Mouse (Mus musculus) MEL (cell line): ENCODE measurements at regions not wholly inside any gene's neighbourhood (a gene's known extent, or its start where the extent isn't known, plus 50 kb on each side); places are given as distances from the start of the nearest gene placed in this dataset.

Source experiments
- DNase-seq: peaks from one replicate; pipeline ENCODE4 v3.0.0; 2011; ENCODE audit warnings: low read depth, low spot score
- H3K27ac ChIP-seq: 2 replicates; pipeline ENCODE4 v1.5.1; 2012; ENCODE audit warnings: low read depth, mild to moderate bottlenecking, control low read depth, low read length, moderate library complexity; ENCODE audit not compliant: control insufficient read depth
- H3K27me3 ChIP-seq, 2 experiments: fragments of 150-350 bp in 1 of 2; sonication (generic) in 1 of 2; 2 replicates each; pipeline ENCODE4 v1.6.1; 2012; ENCODE audit warnings: low read length in 2 of 2, mild to moderate bottlenecking in 2 of 2, improper control_type of control experiment in 1 of 2, moderate library complexity in 1 of 2; ENCODE audit not compliant: insufficient read depth in 2 of 2, control insufficient read depth in 1 of 2
- H3K36me3 ChIP-seq, 2 experiments: 2 replicates each; pipeline ENCODE4 v1.6.1; 2012 to 2014; ENCODE audit warnings: low read length in 2 of 2, improper control_type of control experiment in 1 of 2, inconsistent platforms in 1 of 2, mild to moderate bottlenecking in 1 of 2; ENCODE audit not compliant: insufficient read depth in 2 of 2, control insufficient read depth in 1 of 2
- H3K4me1 ChIP-seq, 2 experiments: fragments of 150-350 bp in 1 of 2; sonication (generic) in 1 of 2; 2 replicates each; pipeline ENCODE4 v1.6.1; 2012; ENCODE audit warnings: low read length in 2 of 2, improper control_type of control experiment in 1 of 2, mild to moderate bottlenecking in 1 of 2; ENCODE audit not compliant: insufficient read depth in 2 of 2, control insufficient read depth in 1 of 2
- H3K4me3 ChIP-seq, 2 experiments: fragments of 150-350 bp in 1 of 2; sonication (generic) in 1 of 2; 2 replicates each; pipeline ENCODE4 v1.5.1; 2012; ENCODE audit warnings: low read depth in 2 of 2, low read length in 2 of 2, mild to moderate bottlenecking in 2 of 2, moderate library complexity in 2 of 2, control low read depth in 1 of 2, improper control_type of control experiment in 1 of 2; ENCODE audit not compliant: control insufficient read depth in 1 of 2, insufficient read depth in 1 of 2
- H3K79me2 ChIP-seq: 2 replicates; pipeline ENCODE4 v1.6.1; 2012; ENCODE audit warnings: mild to moderate bottlenecking, low read length, moderate library complexity; ENCODE audit not compliant: control insufficient read depth, poor library complexity, insufficient read depth
- H3K9ac ChIP-seq: 2 replicates; pipeline ENCODE4 v1.6.1; 2012; ENCODE audit warnings: low read depth, mild to moderate bottlenecking, control low read depth, low read length, moderate library complexity; ENCODE audit not compliant: control insufficient read depth, poor library complexity, severe bottlenecking
- H3K9me3 ChIP-seq: fragments of 150-350 bp; sonication (generic); replicated peaks from 2 replicates; pipeline ENCODE4 v1.6.1; 2012; ENCODE audit warnings: mild to moderate bottlenecking, low read length, improper control_type of control experiment, moderate library complexity; ENCODE audit not compliant: insufficient read depth
- BHLHE40 ChIP-seq: IDR thresholded peaks from 2 replicates; pipeline ENCODE4 v1.6.1; 2012; ENCODE audit warnings: low read depth, mild to moderate bottlenecking, inconsistent platforms, low read length, improper control_type of control experiment, borderline replicate concordance
- CHD1 ChIP-seq: IDR thresholded peaks from 2 replicates; pipeline ENCODE4 v1.6.1; 2012; ENCODE audit warnings: low read depth, mild to moderate bottlenecking, inconsistent platforms, low read length, improper control_type of control experiment
- CHD2 ChIP-seq: IDR thresholded peaks from 2 replicates; pipeline ENCODE4 v1.6.1; 2011; ENCODE audit warnings: low read length, improper control_type of control experiment
- CTCF ChIP-seq, 3 experiments: IDR thresholded peaks in 2 of 3; conservative IDR thresholded peaks in 1 of 3; 2 replicates each; pipeline ENCODE4 v1.5.1; 2011 to 2012; ENCODE audit warnings: low read length in 3 of 3, low read depth in 2 of 3, mild to moderate bottlenecking in 2 of 3, improper control_type of control experiment in 1 of 3, inconsistent platforms in 1 of 3, mixed read lengths in 1 of 3, moderate library complexity in 1 of 3; ENCODE audit not compliant: control insufficient read depth in 1 of 3, insufficient read depth in 1 of 3, poor library complexity in 1 of 3, severe bottlenecking in 1 of 3
- E2F4 ChIP-seq: IDR thresholded peaks from 2 replicates; pipeline ENCODE4 v1.6.1; 2011; ENCODE audit warnings: low read depth, low read length, improper control_type of control experiment, borderline replicate concordance
- ELF1 ChIP-seq: IDR thresholded peaks from 2 replicates; pipeline ENCODE4 v1.6.1; 2014; ENCODE audit warnings: low read depth, mild to moderate bottlenecking, inconsistent platforms, low read length, improper control_type of control experiment, moderate library complexity
- EP300 ChIP-seq, 2 experiments: IDR thresholded peaks; 2 replicates each; pipeline ENCODE4 v1.6.1; 2011; ENCODE audit warnings: improper control_type of control experiment in 2 of 2, low read length in 2 of 2, low read depth in 1 of 2, mild to moderate bottlenecking in 1 of 2
- ETS1 ChIP-seq: IDR thresholded peaks from 2 replicates; pipeline ENCODE4 v1.6.1; 2012; ENCODE audit warnings: low read depth, mild to moderate bottlenecking, inconsistent platforms, low read length, improper control_type of control experiment, moderate library complexity
- GATA1 ChIP-seq: IDR thresholded peaks from 2 replicates; pipeline ENCODE4 v1.6.1; 2011; ENCODE audit warnings: low read depth, low read length, improper control_type of control experiment
- JUND ChIP-seq: IDR thresholded peaks from 2 replicates; pipeline ENCODE4 v1.6.1; 2011; ENCODE audit warnings: low read depth, mild to moderate bottlenecking, improper control_type of control experiment, low read length
- KAT2A ChIP-seq: conservative IDR thresholded peaks from 2 replicates; pipeline ENCODE4 v1.6.1; 2012; ENCODE audit warnings: low read depth, low read length, improper control_type of control experiment, inconsistent platforms
- MAX ChIP-seq: IDR thresholded peaks from 2 replicates; pipeline ENCODE4 v1.6.1; 2011; ENCODE audit warnings: low read length, improper control_type of control experiment
- MAZ ChIP-seq: IDR thresholded peaks from 2 replicates; pipeline ENCODE4 v1.6.1; 2012; ENCODE audit warnings: low read depth, mild to moderate bottlenecking, inconsistent platforms, low read length, improper control_type of control experiment
- MXI1 ChIP-seq: IDR thresholded peaks from 2 replicates; pipeline ENCODE4 v1.6.1; 2011; ENCODE audit warnings: mild to moderate bottlenecking, low read depth, low read length, improper control_type of control experiment
- MYB ChIP-seq: IDR thresholded peaks from 2 replicates; pipeline ENCODE4 v1.6.1; 2011; ENCODE audit warnings: mild to moderate bottlenecking, low read depth, low read length, improper control_type of control experiment
- MYC ChIP-seq: IDR thresholded peaks from 2 replicates; pipeline ENCODE4 v1.6.1; 2011; ENCODE audit warnings: low read depth, mild to moderate bottlenecking, low read length, improper control_type of control experiment, moderate library complexity
- POLR2AphosphoS5 ChIP-seq: IDR thresholded peaks from 2 replicates; pipeline ENCODE4 v1.6.1; 2012; ENCODE audit warnings: low read depth, borderline replicate concordance, mild to moderate bottlenecking, inconsistent platforms, low read length, moderate library complexity, mixed read lengths
- RAD21 ChIP-seq: IDR thresholded peaks from 2 replicates; pipeline ENCODE4 v1.6.1; 2011; ENCODE audit warnings: mild to moderate bottlenecking, low read depth, low read length, improper control_type of control experiment
- RCOR1 ChIP-seq: IDR thresholded peaks from 2 replicates; pipeline ENCODE4 v1.6.1; 2012; ENCODE audit warnings: low read depth, mild to moderate bottlenecking, inconsistent platforms, low read length, improper control_type of control experiment
- SIN3A ChIP-seq: IDR thresholded peaks from 2 replicates; pipeline ENCODE4 v1.6.1; 2012; ENCODE audit warnings: low read length, improper control_type of control experiment, inconsistent platforms
- SMC3 ChIP-seq: IDR thresholded peaks from 2 replicates; pipeline ENCODE4 v1.6.1; 2011; ENCODE audit warnings: low read depth, low read length, improper control_type of control experiment
- TAL1 ChIP-seq: IDR thresholded peaks from 2 replicates; pipeline ENCODE4 v1.6.1; 2012; ENCODE audit warnings: mild to moderate bottlenecking, inconsistent platforms, low read length, moderate library complexity, mixed read lengths
- TBP ChIP-seq: IDR thresholded peaks from 2 replicates; pipeline ENCODE4 v1.8.0; 2011; ENCODE audit warnings: low read depth, low read length, improper control_type of control experiment
- TCF12 ChIP-seq: IDR thresholded peaks from 2 replicates; pipeline ENCODE4 v1.6.1; 2014; ENCODE audit warnings: low read depth, mild to moderate bottlenecking, inconsistent platforms, low read length, improper control_type of control experiment, moderate library complexity
- USF1 ChIP-seq: IDR thresholded peaks from 2 replicates; pipeline ENCODE4 v1.6.1; 2014; ENCODE audit warnings: low read depth, mild to moderate bottlenecking, inconsistent platforms, low read length, improper control_type of control experiment, moderate library complexity
- USF2 ChIP-seq, 2 experiments: IDR thresholded peaks; 2 replicates each; pipeline ENCODE4 v1.6.1; 2011 to 2012; ENCODE audit warnings: improper control_type of control experiment in 2 of 2, low read length in 2 of 2, borderline replicate concordance in 1 of 2, inconsistent platforms in 1 of 2, low read depth in 1 of 2, mild to moderate bottlenecking in 1 of 2; ENCODE audit not compliant: insufficient read depth in 1 of 2
- ZC3H11A ChIP-seq: IDR thresholded peaks from 2 replicates; pipeline ENCODE4 v1.6.1; 2012; ENCODE audit warnings: low read depth, mild to moderate bottlenecking, inconsistent platforms, low read length, improper control_type of control experiment
- ZMIZ1 ChIP-seq: IDR thresholded peaks from 2 replicates; pipeline ENCODE4 v1.6.1; 2012; ENCODE audit warnings: low read depth, mild to moderate bottlenecking, inconsistent platforms, low read length, improper control_type of control experiment, moderate library complexity
- ZNF384 ChIP-seq: IDR thresholded peaks from 2 replicates; pipeline ENCODE4 v1.6.1; 2012; ENCODE audit warnings: low read depth, mild to moderate bottlenecking, inconsistent platforms, low read length, improper control_type of control experiment

DNA sequence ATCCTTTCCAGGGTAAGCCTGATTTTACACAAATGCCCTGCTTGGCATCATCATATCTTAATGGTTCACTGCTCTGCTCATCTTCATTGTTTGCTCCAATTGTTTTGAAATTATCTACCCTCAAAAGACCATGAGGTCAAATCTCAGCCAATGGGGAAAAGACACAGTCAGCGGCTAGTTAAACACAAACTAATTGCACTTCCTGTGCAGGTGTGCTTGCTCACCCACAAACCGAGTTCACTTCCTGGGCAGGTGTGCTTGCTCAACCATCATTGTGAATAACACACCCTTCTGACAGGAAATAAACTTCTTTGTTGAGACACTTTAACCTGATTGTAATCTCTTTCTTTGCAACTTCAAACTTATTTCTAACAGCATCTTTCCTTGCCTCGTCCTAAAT lies 75.8 kb upstream of the Ngly1 start:
- DNase-seq, result no peak
- Histone ChIP-seq H3K27me3 (no peaks in the 10 kb centered on the region), H3K36me3 (no peaks in the 10 kb centered on the region), H3K4me3 (no peak overlapping the region), H3K4me1 (no peaks in the 10 kb centered on the region), H3K79me2 (no peaks in the 10 kb centered on the region), H3K9ac (no peak overlapping the region), H3K27ac (no peak overlapping the region), H3K9me3 (no peaks in the 10 kb centered on the region)
- TF ChIP-seq SMC3 (no peak), MAZ (no peak), USF1 (no peak), USF2 (IDR thresholded peaks at IDR 0.05; ENCODE audit: borderline replicate concordance in 1 of 2, insufficient read depth in 1 of 2, low read depth in 1 of 2, low read length in 2 of 2) (no peak), TCF12 (no peak), EP300 (IDR thresholded peaks at IDR 0.05; ENCODE audit: low read depth in 1 of 2, low read length in 2 of 2) (no peak), CHD2 (no peak), TAL1 (no peak), GATA1 (no peak), CTCF (IDR thresholded peaks at IDR 0.05 in 2 of 3, conservative IDR thresholded peaks at IDR 0.05 in 1 of 3; ENCODE audit: control insufficient read depth in 1 of 3, insufficient read depth in 1 of 3, low read depth in 2 of 3, low read length in 3 of 3, poor library complexity in 1 of 3, severe bottlenecking in 1 of 3) (no peak), BHLHE40 (no peak), JUND (no peak), ZC3H11A (no peak), MXI1 (no peak), ZNF384 (no peak), MYC (no peak), RAD21 (no peak), ETS1 (no peak)

DNA sequence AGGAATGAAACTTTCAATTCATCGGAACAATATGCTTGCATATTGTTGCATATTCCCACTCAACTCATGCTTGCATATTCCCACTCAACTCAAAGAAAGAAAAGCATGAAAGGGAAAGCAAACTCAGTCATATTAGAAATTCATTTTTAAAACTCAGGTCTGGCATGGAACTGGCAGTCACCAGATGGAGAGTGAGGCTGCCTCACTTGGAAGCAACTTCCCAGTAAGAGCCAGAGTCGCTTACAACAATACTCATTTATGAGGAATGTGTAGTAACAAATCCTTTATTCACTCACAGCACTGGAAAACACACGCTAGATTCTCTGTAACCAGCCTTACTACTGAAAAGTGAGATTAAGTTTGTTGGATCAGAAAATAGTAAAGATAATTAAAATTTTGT lies 70.9 kb upstream of the Ngly1 start:
- no peak overlapping the region for H3K4me3 ChIP-seq
- H3K9ac ChIP-seq, result no peak overlapping the region
- no peaks in the 10 kb centered on the region for H3K79me2 ChIP-seq
- no peak for TF ChIP-seq CHD2
- no peak for TF ChIP-seq BHLHE40
- TF ChIP-seq SMC3, result no peak
- TF ChIP-seq MAX, result no peak
- no peak for TF ChIP-seq TBP
- no peak for TF ChIP-seq CHD1
- TF ChIP-seq CTCF (IDR thresholded peaks at IDR 0.05 in 2 of 3, conservative IDR thresholded peaks at IDR 0.05 in 1 of 3; ENCODE audit: control insufficient read depth in 1 of 3, insufficient read depth in 1 of 3, low read depth in 2 of 3, low read length in 3 of 3, poor library complexity in 1 of 3, severe bottlenecking in 1 of 3), result no peak
- TF ChIP-seq EP300 (IDR thresholded peaks at IDR 0.05; ENCODE audit: low read depth in 1 of 2, low read length in 2 of 2), result no peak
- no peak for TF ChIP-seq E2F4
- no peak for TF ChIP-seq MYB
- no peak for TF ChIP-seq USF2 (IDR thresholded peaks at IDR 0.05; ENCODE audit: borderline replicate concordance in 1 of 2, insufficient read depth in 1 of 2, low read depth in 1 of 2, low read length in 2 of 2)
- no peak for TF ChIP-seq SIN3A
- TF ChIP-seq TCF12, result no peak
- TF ChIP-seq RCOR1, result no peak
- TF ChIP-seq ETS1, result no peak
- TF ChIP-seq ZMIZ1, result no peak
- TF ChIP-seq KAT2A, result no peak
- no peak for TF ChIP-seq POLR2AphosphoS5
- no peak for TF ChIP-seq ELF1
- no peak for TF ChIP-seq MYC
- H3K27ac ChIP-seq, result no peak overlapping the region
- no peaks in the 10 kb centered on the region for H3K27me3 ChIP-seq
- H3K9me3 ChIP-seq, result no peaks in the 10 kb centered on the region
- DNase-seq, result no peak
- no peaks in the 10 kb centered on the region for H3K36me3 ChIP-seq
- H3K4me1 ChIP-seq, result no peaks in the 10 kb centered on the region
